Comparison of ENCODE assay signal across 27 mouse cellular contexts in the genomic region with DNA sequence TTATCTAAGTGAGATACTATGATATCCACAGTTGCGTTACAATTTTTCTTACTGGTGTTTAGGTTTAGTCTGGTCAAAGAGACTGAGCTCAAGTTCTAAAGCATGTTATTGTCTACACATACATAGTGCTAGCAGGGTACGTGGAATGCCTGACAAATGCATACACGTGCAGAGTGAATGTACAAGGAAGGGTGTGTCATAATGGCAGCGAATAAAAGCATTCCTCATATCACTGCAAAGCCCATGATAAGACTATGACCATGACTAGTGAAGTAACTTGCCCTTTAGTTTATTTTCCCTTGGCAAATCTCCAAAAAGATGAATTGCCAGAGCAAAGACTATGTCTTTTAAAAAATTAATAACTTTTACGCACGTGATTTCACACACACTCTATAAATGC. TPM values are rescaled to one million over a fixed set of nuclear protein-coding genes. Genes with fewer than 3 reads are reported as not detected.
DNase-seq lines count a peak whose midpoint lies in the region; ATAC-seq lines count a peak whose summit lies in the region.
"Had no signal": no experiment of that assay in that cellular context is flagged by ENCODE, and none has a peak within 500 bp of the region (broad histone marks: within the 10 kb centered on the region; RNA-seq: fewer than 3 reads in every experiment).

No protein-coding gene starts in this region.

- no peak overlapping the region for H3K4me2 ChIP-seq in intestine, embryonic 16.5 days (ENCODE audit: low read depth, low read length)
- no peak overlapping the region for H3K4me2 ChIP-seq in stomach, embryonic 16.5 days (ENCODE audit: low read depth, low read length)
- H3K4me2 ChIP-seq: embryonic facial prominence, embryonic 12.5 days; embryonic facial prominence, embryonic 15.5 days; heart, embryonic 13.5 days; hindbrain, embryonic 12.5 days; hindbrain, embryonic 15.5 days had no signal

- no peaks in the 10 kb centered on the region for H3K27me3 ChIP-seq in intestine, embryonic 16.5 days (replicated peaks; ENCODE audit: control insufficient read depth, insufficient read depth, low read length)
- H3K27me3 ChIP-seq in stomach, embryonic 16.5 days (ENCODE audit: control insufficient read depth, insufficient read depth, low read length) = no peaks in the 10 kb centered on the region
- H3K27me3 ChIP-seq: embryonic facial prominence, embryonic 12.5 days; embryonic facial prominence, embryonic 15.5 days; heart, embryonic 13.5 days; hindbrain, embryonic 12.5 days; hindbrain, embryonic 15.5 days had no signal

- 72% methylated on average over 6 of the region's 6 CpGs for WGBS in intestine, embryonic 16.5 days
- 62% methylated on average over 6 of the region's 6 CpGs for WGBS in stomach, embryonic 16.5 days

- ATAC-seq in intestine, embryonic 16.5 days = peak; percentile 99
- peak; percentile 85; the same call in 1 of the 2 replicates for ATAC-seq in stomach, embryonic 16.5 days (ENCODE audit: insufficient read depth, low FRiP score)
- ATAC-seq: forebrain, embryonic 14.5 days; forebrain, postnatal 0 days; Patski had no signal

- peak; percentile 37 for DNase-seq in Muller cell, postnatal 12 days (ENCODE audit: inconsistent ontology term)
- DNase-seq in heart, postnatal 4 days = no peak
- no peak for DNase-seq in cerebellum, adult 9-11 months
- DNase-seq in urinary bladder, adult 2 months (ENCODE audit: low spot score) = no peak
- DNase-seq: adrenal gland, postnatal 10 days; adrenal gland, postnatal 36 days; cerebellum, adult 18-20 months; cerebellum, adult 9-10 months; cerebellum, postnatal 25 days; forebrain, postnatal 0 days; gastrocnemius, postnatal 10 days; gastrocnemius, postnatal 36 days; heart, adult 2 months; heart, postnatal 14 days had no signal

- no peaks in the 10 kb centered on the region for H3K36me3 ChIP-seq in intestine, embryonic 16.5 days (ENCODE audit: control insufficient read depth, insufficient read depth, low read length)
- H3K36me3 ChIP-seq in stomach, embryonic 16.5 days (ENCODE audit: control insufficient read depth, insufficient read depth, low read length) = no peaks in the 10 kb centered on the region
- H3K36me3 ChIP-seq: embryonic facial prominence, embryonic 12.5 days; embryonic facial prominence, embryonic 15.5 days; heart, embryonic 10.5 days; heart, embryonic 13.5 days; hindbrain, embryonic 12.5 days; hindbrain, embryonic 15.5 days had no signal

- no peak overlapping the region for H3K9ac ChIP-seq in intestine, embryonic 16.5 days (ENCODE audit: low read depth, low read length)
- no peak overlapping the region for H3K9ac ChIP-seq in stomach, embryonic 16.5 days (ENCODE audit: low read length)
- H3K9ac ChIP-seq: embryonic facial prominence, embryonic 12.5 days; embryonic facial prominence, embryonic 15.5 days; forebrain, postnatal 0 days; heart, embryonic 13.5 days; hindbrain, embryonic 12.5 days; hindbrain, embryonic 15.5 days had no signal

- H3K27ac ChIP-seq in intestine, embryonic 16.5 days (ENCODE audit: low read length) = no peak overlapping the region
- no peak overlapping the region for H3K27ac ChIP-seq in stomach, embryonic 16.5 days (ENCODE audit: low read length)
- H3K27ac ChIP-seq: embryonic facial prominence, embryonic 12.5 days; embryonic facial prominence, embryonic 15.5 days; heart, adult 2 months; heart, embryonic 10.5 days; heart, embryonic 13.5 days; hindbrain, embryonic 12.5 days; hindbrain, embryonic 15.5 days had no signal

- no peaks in the 10 kb centered on the region for H3K4me1 ChIP-seq in intestine, embryonic 16.5 days (ENCODE audit: control insufficient read depth, insufficient read depth, low read length)
- H3K4me1 ChIP-seq in stomach, embryonic 16.5 days (ENCODE audit: control insufficient read depth, insufficient read depth, low read length) = no peaks in the 10 kb centered on the region
- H3K4me1 ChIP-seq: embryonic facial prominence, embryonic 12.5 days; embryonic facial prominence, embryonic 15.5 days; heart, embryonic 10.5 days; heart, embryonic 13.5 days; hindbrain, embryonic 12.5 days had no signal

- H3K9me3 ChIP-seq in intestine, embryonic 16.5 days (ENCODE audit: control insufficient read depth, low read length) = no peaks in the 10 kb centered on the region
- H3K9me3 ChIP-seq in stomach, embryonic 16.5 days (replicated peaks; ENCODE audit: control insufficient read depth, low read length) = no peaks in the 10 kb centered on the region
- H3K9me3 ChIP-seq: embryonic facial prominence, embryonic 12.5 days; embryonic facial prominence, embryonic 15.5 days; heart, embryonic 10.5 days; heart, embryonic 13.5 days; hindbrain, embryonic 12.5 days; hindbrain, embryonic 15.5 days had no signal

- H3K4me3 ChIP-seq in intestine, embryonic 16.5 days (ENCODE audit: low read length) = no peak overlapping the region
- H3K4me3 ChIP-seq in stomach, embryonic 16.5 days (replicated peaks; ENCODE audit: low read length) = no peak overlapping the region
- H3K4me3 ChIP-seq: embryonic facial prominence, embryonic 12.5 days; embryonic facial prominence, embryonic 15.5 days; heart, adult 2 months; heart, embryonic 10.5 days; heart, embryonic 13.5 days; hindbrain, embryonic 12.5 days; hindbrain, embryonic 15.5 days had no signal

RNA-seq across cellular contexts. Expression of gene Rorb, which starts 13.8 kb away (rescaled TPM):
- 0.42 and 0.43 TPM in 2 replicates for polyA plus RNA-seq in intestine, embryonic 16.5 days (2015; fragmentation: Nextera tagmentation; extraction: Ambion mirVana)
- polyA plus RNA-seq in stomach, embryonic 16.5 days (2015; fragmentation: Nextera tagmentation; extraction: Ambion mirVana) = 0.34 and 0.71 TPM in 2 replicates
- total RNA-seq in heart, postnatal 4 days (2021) = under 1 TPM; 0.26 to 0.29 TPM
- polyA plus RNA-seq in urinary bladder, adult 2 months (2012; rRNA removed) = 0.07 and 0.10 TPM in 2 replicates
- total RNA-seq: common myeloid progenitor, adult 5-6 weeks; granulocyte monocyte progenitor cell, adult 5-6 weeks; hematopoietic stem cell, adult 5-6 weeks had no signal
